Mouse (Mus musculus): ENCODE measurements at regions not wholly inside any gene's neighbourhood (a gene's known extent, or its start where the extent isn't known, plus 50 kb on each side); places are given as distances from the start of the nearest gene placed in this dataset.

DNA sequence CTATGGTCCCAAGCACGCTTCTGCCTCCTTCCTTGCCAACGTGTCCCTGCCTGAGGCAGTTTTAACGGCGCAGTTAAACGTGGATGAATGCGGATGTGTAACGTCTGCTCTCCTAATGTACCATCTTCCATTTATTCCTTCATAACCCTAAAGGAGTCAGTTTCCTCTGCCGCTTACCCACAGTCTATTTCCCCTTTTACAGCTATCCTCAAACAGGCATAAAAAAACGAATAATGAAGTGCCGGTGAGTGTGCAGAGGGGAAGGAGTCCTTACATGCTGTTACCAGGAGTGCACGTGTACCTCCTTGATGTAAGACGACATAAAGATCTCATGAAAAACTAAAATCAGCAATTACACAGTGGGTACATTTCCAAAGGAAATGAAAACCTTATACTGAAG lies 54.3 kb upstream of the Krtap11-1 start:
- DNase-seq: no peak

Data from cerebellum, postnatal 14 days (tissue).